Mouse (Mus musculus): ENCODE data around the gene Apobec2.
A peak's percentile ranks its signal among the peaks of the same experiment; 100 is the strongest.
"Not testable (repeated sequence)": the region's sequence is repeated elsewhere in the genome, so short reads cannot be mapped to it uniquely, and the experiment has no call there.

Gene Apobec2

DNA sequence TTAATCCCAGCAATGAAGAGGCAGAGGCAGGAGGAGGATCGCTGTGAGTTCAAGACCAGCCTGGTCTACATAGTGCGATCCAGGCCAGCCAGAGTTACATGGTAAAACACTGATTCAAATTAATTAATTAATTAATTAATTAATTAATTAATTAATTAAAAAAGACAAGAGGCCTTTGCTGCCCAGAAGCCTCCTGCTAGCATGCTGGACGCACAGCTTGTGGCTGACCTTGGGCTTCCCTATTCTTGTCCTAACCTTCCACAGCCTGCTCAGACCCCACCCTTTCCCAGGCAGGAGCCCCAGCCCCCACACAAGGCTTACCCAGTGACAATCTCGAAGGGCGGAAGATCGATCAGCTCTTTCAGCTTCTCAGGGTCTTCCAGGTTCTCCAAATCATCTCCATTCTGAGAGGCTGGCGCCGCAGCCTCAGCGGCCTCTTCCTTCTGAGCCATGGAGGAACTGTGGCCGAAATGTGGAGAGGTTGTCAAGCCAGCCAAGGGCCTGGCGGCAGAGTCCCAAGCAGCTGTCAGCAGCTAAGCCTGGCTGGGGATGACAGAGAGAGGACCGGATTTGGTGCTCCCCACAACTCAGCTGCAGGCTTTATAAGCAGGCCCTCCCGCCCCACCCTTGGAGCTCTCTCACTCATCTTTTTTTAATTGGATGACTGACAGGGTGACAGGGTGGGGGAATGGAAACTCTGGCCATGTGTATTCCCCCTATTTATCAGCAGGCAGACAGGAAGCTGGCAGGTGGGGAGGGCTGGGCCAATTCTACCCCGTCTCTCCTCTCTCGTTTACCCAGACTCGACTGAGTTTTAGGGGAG is at the start of gene Apobec2:
Gene Apobec2 (minus strand): TSS at position 773 of the 823 bp plus-strand sequence.
- DNase-seq (ENCODE audit: low spot score in 2 of 2) = no peak

DNA sequence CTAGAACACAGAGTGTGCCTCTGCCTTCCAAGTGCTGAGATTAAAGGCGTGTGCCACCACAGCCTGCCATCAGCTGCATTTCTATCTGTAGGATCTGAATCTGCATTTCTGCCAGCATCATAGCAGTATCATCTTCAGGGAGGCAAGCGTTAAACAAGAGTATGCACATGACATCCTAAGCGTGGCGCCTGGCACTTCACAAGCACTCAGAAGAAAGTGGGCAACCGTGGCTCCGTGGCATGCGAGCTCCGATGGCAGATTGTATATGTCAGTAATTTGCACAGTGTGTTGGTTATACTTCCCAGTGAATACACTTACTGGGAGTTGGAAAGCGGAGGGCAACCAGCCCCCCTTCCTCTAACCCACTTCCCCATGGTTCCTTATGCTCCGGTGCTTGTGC is 47.2 kb upstream of the Apobec2 start:
- no peak for DNase-seq (ENCODE audit: low spot score in 2 of 2)

DNA sequence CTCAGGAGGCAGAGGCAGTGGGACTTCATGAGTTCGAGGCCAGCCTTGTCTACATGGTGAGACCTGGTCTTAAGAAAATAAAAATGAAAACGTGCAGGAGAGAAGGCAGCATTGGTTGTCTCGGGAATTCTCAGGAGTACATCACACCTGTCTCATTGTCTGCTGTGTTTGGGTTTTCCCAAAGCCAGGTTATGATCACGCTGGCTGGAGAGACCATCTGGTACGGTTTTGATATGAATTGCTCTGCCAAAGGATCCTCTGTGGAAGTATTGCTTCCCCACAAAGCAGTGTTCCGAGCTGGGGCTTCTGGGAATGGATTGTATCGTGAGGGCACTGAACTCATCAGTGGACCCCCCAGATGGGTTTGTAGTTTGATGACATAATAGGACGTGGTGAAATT is 42.7 kb upstream of the Apobec2 start:
- DNase-seq (ENCODE audit: low spot score in 2 of 2) = no peak

DNA sequence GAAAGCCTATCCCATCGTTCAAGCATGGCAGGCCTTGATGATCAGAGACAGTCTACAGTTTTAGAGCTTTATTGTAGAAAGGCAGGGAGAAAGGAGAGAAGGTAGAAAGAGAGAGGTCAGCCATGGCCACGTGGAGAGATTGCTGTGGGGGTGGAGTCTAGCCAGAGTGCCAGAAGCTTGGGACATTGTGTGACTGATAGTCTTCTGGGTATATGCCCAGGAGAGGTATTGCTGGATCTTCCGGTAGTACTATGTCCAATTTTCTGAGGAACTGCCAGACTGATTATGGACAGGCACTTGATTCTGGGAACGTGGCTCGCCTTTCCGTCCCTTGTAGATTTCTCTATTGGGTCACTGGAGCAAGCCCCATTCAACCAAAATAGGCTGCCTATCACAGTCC is 41.6 kb upstream of the Apobec2 start:
- DNase-seq (ENCODE audit: low spot score in 2 of 2) = not testable (repeated sequence)

DNA sequence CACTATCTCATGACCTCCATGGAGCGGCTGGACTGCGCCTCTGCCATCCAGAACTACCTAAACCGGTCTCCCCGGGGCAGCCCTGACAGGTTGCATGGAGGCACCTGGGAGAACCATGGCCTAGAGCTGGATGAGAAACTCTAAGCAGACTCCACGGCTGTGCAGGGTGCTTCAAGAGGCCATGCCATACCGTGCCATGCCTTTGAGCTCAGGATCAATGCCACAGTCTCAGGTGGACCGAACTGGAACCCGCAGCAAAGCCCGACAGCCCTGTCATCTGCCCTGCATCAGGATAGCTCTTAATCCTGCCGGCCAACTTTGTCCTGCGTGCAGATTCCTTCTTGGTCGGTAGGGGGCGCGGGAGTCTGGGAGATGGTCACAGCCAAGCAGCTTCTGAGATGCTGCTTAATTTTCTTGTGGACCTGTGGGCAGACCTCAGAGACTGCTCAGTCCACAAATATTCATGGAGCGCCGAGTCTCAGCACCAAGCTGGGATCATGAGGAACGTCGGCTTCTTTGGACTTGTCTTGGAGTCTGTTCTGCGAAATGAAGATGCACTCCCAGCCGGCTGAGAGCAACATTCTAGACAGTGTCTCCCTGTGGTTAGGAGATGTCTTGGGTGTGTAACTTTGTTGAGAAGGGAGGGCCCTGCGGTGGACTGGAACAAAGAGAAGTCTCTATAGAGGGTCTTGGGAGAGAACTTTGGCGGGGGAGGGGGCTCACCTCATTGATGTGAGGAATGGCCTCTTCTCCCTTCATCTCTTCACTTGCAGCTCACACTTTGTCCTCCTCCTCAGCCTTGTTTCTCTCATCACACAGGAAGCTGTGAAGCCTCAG is 34.9 kb upstream of the Apobec2 start:
- DNase-seq (ENCODE audit: low spot score in 2 of 2) = peak; percentile 86 to 95

DNA sequence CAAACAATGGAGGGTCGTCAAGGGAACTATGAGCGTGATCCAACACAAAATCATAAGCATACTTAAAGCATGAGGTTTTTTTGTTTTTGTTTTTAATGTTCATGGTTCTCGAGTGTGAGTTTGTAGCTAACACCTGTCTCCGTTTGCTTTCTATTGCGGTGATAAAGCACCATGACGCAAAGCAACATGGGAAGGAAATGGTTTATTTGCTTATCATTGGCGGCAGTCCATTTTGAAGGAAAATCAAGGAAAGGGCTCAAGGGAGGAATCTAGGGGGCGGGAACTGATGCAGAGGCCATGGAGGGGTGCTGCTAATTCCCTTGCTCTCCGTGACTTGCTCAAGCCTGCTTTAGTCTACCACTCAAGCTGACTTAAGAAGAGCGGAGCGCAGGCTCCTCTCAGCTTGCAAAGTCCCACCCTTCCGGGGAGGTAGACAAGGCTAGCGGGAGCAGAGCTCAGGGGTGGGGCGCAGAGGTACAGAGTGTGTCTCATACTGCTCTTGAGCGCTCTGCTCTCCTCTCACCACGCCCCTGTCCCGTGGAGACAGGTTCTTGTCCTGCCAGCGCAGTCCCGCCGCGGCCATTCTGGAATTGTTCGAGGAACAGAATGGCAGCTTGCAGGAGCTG is 34.2 kb upstream of the Apobec2 start:
- DNase-seq (ENCODE audit: low spot score in 2 of 2) = no peak

DNA sequence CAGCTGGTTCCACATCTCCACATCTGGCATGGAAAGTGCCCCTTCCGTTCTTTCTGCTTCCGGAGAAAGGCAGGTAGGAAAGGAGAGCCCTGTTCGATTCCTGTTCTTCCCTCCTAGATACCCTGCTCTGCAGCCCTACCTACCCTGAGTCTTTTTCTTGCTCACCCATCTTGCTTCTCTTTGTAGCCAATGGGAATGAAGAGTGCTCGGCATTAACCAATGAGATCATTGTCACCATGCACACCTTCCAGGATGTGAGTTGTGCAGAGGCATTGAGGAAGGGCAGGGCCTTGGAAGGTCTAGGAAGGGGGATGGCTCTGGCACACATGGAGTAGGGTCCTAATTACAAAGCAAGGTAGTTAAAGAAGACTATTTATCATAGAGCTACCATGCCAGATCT is 30.7 kb upstream of the Apobec2 start:
- no peak for DNase-seq (ENCODE audit: low spot score in 2 of 2)

DNA sequence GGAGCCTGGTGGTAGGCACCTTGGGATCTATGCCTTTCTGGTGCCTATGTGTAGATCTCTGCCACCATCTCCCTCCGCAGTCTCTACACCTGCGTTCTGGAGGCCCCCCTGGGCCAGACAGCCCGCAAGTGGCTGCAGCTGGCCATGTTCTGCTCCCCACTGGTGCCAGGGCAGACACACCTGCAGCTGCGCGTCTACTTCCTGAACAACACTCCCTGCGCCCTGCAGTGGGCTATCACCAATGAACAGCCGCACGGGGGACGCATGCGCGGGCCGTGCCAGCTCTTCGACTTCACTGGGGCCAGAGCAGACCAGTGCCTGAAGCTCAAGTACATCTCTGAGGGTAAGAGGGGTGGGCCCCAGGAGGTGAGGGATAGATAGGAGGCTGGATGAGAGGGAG is 29.4 kb upstream of the Apobec2 start:
- no peak for DNase-seq (ENCODE audit: low spot score in 2 of 2)

DNA sequence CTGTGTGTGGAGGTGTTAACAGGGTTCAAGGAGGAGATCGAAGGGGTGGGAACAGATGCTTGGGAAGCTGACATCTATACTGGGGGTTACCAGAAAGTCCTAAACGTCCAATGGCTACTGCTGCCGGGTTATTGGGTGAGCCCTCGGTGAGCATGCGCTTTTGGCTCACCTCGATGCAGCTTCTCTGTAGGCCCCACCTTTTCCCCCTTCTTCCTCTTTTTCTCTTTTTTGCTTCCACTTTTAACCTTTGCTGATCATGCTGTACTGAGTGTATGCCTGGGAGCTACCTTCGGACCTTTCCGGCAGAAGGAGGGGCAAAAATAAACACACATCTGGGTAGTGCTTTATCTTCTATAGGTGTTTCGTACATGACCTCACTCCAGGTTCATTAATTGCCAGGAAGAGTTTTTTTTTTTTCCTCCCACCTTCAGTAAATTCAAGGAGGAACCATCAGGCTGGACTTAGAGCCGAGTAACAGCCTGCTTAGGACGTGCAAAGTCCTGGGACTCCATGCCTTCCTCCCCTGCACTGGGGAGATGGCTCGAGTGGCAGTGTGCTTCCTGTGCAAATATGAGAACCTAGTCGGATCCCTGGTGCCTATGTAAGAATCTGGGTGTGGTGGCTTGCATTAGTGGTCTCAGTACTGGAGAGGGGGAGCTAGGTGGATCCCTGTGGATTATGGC is 25.4 kb upstream of the Apobec2 start:
- DNase-seq (ENCODE audit: low spot score in 2 of 2) = no peak

DNA sequence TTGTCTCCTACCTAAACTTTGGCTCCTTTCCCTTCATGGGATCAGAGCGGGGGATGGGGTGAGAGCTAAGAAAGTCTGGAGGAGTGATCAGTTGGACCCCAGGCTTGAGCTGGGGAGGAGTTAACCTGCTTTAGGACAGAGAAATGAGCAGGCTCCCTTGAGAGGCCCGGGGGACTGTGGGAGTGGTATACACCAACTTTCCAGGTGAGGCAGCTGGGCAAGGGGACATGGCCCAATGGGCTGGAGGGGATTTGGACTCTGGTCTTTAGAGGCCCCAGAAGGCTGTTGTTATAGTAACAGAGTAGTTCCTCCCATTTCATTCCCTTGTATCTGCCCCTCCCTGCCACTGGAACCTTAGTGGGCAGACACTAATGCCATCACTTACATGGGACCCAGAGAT is 23.2 kb upstream of the Apobec2 start:
- no peak for DNase-seq (ENCODE audit: low spot score in 2 of 2)

DNA sequence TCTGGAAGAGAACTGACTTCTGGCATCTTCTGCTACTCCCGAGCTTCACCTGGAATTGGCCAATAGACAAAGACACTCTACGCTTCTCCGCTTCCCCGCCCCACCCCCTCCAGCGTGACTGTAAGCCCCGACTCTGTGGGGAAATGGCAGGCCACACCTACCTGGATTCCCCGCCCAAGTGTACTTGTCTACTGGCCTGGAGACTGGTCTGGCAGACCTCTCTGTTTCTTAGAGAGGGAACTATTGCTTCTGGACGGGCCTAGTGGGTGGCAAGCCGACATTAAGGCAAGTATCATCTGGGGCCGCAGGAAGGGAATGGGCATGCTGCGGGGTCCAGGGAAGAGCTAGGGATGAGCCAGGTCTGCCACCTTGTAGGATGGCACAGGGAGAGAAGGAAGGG is 22.0 kb upstream of the Apobec2 start, which contains the start of gene Unc5cl:
Gene Unc5cl (plus strand): TSS at position 214 of the 400 bp plus-strand sequence.
- no peak for DNase-seq (ENCODE audit: low spot score in 2 of 2)

DNA sequence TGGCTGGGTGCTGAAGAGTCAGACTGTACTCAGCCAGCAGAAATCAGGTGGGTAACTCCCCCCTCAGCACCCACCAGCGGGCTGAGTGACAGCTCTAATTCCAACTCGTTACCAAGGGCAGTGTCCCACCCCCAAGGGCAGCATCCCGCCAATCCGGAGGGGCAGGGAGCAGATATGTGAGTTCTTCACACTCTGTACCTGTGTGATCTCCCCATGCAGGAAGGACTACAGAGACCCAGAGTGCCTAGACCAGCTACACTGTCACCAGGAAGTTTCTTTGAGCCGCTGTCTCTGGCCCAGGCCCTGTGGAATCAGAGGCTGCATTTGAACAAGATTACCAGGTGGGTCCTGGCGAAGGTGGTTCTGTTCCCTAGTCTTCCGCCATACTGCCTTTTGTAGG is 21.5 kb upstream of the Apobec2 start:
- no peak for DNase-seq (ENCODE audit: low spot score in 2 of 2)

DNA sequence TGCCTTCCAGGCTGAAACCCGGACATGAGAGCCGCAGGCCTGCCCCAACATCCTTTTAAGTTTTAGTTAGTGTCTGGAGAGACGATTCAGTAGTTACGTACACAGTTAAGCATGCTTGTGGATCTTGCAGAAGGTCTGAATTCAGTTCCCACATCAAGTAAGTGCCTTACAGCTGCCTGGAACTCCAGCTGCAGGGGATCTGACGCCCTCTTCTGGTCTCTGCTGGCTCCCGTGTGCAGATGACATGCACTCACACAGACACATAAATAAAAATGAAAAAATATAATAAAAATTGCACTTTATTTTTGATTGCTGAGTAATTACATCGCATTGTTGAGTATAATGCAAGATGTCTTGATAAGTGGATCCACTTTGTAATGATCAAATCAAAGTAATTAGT is 20.8 kb upstream of the Apobec2 start:
- no peak for DNase-seq (ENCODE audit: low spot score in 2 of 2)

DNA sequence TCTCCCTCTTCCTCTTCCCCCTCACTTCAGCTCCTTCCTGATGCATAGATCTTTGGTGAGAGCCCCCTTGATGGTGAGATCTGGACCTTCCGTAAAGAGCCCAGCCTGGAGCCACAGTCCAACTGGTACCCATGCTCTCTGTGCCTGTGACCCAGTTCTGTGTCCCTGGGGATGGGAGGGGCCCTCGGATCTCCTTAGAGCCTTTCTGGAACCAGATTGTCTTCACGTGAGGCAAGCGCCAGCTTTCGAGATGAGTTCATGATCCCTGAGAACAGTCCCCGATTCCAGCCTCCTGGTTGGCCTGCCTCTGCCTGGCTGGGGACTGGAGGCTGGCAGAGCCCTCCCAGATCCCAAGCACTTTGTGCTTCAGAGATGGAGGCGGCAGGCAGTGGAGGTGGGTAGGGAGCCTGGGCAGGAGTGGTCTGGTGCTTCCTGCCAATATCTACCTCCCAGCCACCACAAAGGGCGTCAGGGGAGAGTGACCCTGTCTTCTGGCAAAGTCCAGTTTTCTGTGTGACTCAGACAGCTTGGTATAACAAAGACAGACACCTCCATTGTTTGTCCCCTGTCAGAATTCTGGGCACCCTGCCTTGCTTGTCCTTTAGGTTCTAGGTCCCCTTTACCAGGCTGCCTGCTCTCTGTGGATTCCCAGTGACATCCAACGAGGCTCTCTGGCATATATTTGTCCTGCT is 19.2 kb upstream of the Apobec2 start:
- DNase-seq (ENCODE audit: low spot score in 2 of 2) = no peak

DNA sequence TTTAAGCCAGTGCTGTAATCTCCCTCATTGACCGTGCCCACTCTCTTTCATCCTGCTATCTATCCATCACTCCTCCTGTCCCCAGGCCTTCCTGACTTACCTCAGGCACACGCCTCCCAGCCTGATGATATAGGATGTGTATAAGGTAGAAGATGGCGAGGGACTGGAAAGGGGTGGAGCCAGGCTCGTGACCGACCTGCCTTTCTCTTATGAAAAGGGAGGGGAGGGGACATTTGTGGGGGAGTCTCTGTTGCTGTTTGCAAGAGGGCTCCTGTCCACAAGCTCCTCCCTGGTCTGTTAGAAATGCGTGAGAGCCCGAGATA is 18.6 kb upstream of the Apobec2 start, which contains the start of gene Tspo2:
Gene Tspo2 (minus strand): TSS at position 170 of the 323 bp plus-strand sequence.
- no peak for DNase-seq (ENCODE audit: low spot score in 2 of 2)

DNA sequence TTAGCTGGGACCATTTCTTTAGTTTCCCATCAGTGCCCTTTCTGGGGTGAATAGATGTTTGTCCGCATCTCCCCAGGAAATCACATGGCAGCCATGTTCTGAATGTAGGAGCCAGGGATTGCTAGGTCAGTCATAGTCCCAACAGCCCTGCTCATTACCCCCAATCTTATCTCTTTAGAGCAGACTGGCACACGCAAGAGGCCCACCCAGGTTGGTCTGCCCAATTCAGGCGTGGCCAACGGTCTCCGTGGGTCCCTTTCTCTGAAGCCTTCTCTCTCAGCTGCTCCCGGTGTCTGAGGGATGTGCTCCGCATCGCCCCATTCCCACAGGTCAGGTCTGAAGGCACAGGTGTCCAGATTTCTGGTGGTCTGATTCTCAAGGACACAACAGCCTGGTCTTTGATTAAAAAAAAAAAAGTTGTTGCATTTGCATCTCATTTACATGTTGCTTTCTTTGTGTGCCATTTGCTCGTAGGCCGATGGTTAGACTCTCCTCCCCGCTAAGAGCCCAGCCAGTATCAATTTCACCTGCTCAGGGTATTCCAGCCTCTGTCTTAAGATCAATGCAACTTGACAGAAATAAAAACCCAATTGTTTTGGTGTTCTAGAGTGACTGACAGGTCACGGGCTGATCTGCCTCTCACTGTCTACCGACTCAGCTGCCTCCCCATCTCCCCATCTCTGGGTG is 18.1 kb upstream of the Apobec2 start:
- no peak for DNase-seq (ENCODE audit: low spot score in 2 of 2)

DNA sequence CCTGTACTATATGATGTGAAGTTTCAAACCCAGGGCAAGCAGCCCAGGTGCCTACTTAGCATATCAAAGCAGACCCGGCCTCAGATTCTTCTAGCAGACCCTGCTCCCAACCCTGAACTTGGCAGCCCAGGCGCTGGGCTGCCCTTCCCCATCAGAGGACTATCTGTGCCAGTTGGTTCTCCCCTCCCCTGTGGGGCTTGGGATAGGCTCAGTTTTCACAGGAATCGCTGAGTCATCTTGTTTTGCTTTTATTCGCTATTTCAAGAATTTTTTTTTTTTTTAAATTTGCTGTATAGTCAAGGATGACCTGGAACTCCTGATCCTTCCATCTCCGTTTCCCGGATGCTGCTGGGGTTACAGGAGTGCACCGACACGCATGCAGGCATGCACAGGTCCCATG is 14.9 kb upstream of the Apobec2 start:
- DNase-seq (ENCODE audit: low spot score in 2 of 2) = no peak

DNA sequence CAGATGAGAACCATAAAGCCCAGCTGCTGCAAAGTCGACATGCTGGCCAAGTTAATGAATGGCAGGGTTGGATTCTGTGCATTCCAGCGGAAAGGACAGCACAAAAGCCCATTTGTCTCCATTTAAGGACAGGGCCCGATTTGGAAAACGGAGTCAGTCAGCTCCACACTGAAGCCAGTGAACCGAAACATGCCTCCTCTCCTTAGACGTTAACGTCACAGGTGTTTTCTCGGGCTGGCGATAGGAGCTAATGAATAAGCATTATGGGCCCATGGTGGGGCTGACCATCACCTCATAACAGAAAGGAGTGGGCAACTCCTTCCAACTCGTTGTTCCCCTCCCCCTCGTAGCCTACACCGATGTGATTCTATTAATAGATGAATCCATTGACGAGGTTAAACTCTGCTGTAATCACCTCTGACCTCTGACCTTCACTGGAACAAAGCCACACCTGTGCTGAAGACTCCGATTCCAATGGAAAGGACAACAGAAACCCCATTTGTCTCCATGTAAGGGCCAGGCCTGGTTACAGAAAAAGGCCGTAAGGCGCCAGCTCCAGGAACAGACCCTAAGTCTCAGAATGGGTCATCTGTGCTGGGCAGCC is 10.9 kb upstream of the Apobec2 start:
- no peak for DNase-seq (ENCODE audit: low spot score in 2 of 2)

DNA sequence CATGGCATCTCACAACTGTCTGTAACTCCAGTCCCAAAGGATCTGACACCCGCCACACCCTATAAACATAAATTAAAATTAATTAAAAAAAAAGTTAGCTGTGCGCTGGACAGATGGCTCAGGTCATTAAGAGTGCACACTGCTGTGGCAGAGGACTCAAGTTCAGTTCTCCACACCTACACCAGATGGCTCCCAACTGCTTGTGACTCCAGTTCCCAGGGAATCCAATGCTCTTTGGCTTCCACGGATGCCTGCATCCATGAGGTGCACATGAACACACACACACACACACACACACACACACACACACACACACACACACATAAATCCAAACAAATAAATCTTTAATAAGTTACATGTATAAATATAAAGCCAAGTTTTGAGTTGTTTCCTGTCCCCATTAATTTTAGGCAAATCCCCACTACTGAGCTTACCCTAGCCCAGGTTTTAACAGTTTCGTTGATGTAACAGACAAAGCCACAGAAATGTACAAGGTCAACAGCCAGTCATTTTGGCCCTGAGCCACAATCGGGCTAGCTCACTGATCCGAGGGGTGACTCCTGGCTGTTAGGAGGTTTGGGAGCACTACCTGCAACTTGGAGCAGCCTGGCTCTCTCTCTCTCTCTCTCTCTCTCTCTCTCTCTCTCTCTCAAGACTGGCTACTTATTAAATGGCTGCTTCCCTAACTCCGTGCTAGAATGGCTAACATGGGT is 10.2 kb upstream of the Apobec2 start:
- no peak for DNase-seq (ENCODE audit: low spot score in 2 of 2)
